Mouse (Mus musculus) heart, postnatal 0 days (tissue): ENCODE measurements at regions not wholly inside any gene's neighbourhood (a gene's known extent, or its start where the extent isn't known, plus 50 kb on each side); places are given as distances from the start of the nearest gene placed in this dataset.

Experiments used
- CTCF ChIP-seq: IDR thresholded peaks from 2 replicates; pipeline ENCODE4 v1.5.1; 2016; ENCODE audit warnings: antibody characterized with exemption, control low read depth, low read depth
- EP300 ChIP-seq: IDR thresholded peaks from 2 replicates; pipeline ENCODE4 v1.6.1; 2016; ENCODE audit warnings: antibody characterized with exemption, low read depth

DNA sequence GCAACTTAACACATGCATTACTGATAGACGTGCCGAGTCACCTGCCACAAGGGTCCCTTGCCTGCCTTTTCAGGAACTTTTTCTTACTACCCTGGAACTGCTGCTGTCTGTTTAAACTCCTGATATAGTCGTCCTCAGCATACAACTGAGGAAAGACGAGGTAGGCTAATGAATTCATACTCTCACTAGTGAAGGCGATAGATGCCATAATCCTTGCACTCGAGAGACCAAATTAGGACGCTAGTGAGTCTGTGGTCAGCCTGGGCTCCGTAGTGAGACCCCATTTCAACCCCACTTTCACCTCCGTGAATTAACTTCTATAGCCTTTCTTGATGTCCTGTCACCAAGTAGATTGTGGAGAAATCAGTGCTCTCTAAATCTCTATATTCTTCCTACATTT is 244.1 kb downstream of the Zfp704 start:
- TF ChIP-seq CTCF = no peak
- TF ChIP-seq EP300 = no peak
